Mouse (Mus musculus) brain, adult 2 months (tissue): ENCODE results near the gene Zfp146.
"Not testable (repeated sequence)": the region's sequence is repeated elsewhere in the genome, so short reads cannot be mapped to it uniquely, and the experiment has no call there.

Experiments used
- DNase-seq: peaks from one replicate; pipeline ENCODE4 v3.0.0; 2011; ENCODE audit warnings: low read depth, low spot score

The Zfp146 gene

DNA sequence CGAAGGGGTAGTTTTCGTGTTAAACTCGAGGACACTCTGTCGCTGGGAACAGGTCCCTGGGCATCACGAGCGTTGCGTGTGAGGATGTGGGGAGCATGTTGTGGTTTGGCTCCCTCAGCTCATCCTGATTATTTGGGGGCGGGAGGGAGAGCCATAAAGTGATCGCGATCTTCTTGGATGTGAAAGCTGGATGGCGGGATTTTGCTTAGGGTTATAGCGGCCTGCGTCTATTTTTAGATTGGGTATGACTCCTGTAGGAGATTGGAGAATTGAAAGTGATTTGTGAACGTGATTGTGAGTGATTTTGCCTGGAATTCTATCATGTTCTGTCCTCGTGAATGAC lies 47.4 kb downstream of the Zfp146 start:
- peak; percentile 47 for DNase-seq

DNA sequence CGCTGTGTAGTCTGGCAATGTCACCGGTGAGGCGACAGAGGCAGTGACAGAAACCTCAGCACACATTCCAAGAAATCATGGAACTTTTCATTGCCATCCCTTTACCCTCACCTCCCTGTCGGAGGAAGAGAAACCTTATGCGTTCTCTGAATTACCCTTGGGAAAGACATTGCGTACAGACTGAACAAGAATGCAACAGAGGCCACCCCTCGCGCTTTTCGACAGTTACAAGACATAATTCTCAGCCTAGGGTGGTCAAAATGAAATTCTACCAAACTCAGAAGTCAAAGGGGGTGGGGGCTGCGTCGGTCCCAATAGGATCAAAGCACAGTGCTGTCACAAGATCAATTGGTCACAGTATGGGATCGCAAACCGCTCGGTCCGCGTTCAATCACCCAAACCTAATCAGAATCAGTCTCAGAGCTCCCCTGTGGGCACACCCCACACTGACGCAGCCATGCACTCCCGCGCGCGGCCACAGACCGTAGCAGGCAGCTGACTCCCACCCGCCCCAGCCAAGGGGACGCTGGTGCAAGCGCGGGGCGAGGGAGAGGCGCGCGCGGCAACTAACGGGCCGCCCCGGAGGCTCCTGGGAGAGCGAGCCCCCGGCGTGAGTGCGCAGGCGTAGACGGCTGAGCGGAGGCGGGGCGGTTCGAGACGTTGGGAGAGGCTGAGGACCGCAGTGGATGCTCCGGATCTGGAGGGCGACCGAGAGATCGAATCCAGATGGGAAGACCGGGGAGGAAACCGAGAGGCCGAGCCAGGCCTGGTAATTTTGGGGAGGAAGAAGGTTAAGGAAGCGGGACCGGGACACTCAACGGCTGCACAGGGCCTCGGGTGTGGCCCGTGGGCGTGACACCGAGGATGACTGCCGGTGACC lies 48.0 kb downstream of the Zfp146 start, which contains the start of gene Zfp382:
Zfp382 (plus strand) TSS at position 635 of the 880 bp plus-strand sequence.
- peak; percentile 96 for DNase-seq

DNA sequence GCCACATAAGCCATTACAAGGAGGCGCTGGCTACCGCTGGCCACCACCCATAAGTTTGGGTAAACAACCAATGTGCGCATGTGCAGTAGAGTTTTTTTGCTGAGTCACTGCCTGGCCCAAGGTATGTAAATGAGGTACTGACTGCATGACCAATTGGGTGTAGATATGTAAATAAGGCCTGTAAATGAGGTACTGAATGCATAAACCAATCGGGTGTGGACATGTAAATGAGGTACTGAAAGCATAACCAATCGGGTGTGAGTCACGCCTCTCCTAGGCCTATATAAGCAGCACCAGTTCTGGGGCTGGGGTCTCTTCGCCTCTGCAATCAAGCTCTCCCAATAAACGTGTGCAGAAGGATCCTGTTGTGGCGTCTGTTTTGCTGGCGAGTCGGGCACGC lies 51.6 kb downstream of the Zfp146 start:
- not testable (repeated sequence) for DNase-seq

DNA sequence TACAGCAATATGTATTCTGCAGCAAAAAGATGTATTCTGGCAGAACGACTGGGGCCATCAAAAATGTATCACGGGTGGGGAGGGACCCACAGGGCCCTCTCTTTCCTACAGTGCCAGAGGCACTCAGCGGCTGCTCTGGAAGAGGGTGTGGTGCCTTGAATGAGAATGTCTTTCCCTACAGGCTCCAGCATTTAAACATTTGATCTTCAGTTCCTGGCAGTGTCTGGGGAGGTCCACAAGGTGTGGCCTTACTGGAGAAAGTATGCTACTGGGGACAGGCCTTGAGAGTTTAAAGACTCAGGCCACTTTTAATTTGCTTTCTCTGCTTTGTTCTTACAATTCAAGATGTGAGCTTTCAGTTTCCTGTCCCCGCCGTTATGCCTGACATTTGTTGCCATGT lies 53.5 kb downstream of the Zfp146 start:
- DNase-seq: no peak
